Mouse (Mus musculus): ENCODE measurements around the gene Got1. TPM values are rescaled to one million over a fixed set of nuclear protein-coding genes. Genes with fewer than 3 reads are reported as not detected.

Gene Got1
- total and polyA plus RNA-seq, 3 experiments: 131 to 228 (median 176) TPM

DNA sequence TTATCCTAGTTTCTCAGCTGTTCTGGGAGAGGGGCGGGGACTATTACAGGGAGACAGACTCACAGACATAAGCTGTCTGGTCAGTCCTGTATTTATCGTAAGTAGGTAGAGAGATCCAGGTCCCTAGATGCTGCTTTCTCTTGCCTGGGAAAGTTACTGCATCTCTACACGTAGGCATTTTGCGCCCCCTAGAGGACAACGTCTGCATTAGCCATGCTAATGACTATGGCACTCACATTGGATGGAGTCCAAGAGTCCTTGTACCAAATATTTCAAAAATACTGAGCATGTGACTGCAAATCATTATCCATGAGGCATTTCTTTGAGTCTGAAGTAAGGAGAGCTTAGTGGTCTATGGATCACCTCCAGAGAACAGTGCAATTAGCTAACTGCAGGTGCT lies 45.5 kb downstream of the Got1 start:
- H3K9ac ChIP-seq (ENCODE audit: insufficient read depth, low read depth): no peak overlapping the region
- H3K4me3 ChIP-seq (replicated peaks in 1 of 3; ENCODE audit: low read depth in 2 of 3, low read length in 2 of 3, poor library complexity in 1 of 3): no peak overlapping the region
- DNase-seq (ENCODE audit: extremely low read depth): peak; percentile 73
- in situ Hi-C loops (cut with MboI; ENCODE audit: low pct_ligation_motif_present, low pct_unique_long_range_greater_than_20kb, low sequenced_read_pairs): no loop called here
- H3K36me3 ChIP-seq (replicated peaks in 1 of 2; ENCODE audit: control insufficient read depth in 1 of 2, insufficient read depth in 1 of 2, low read length in 1 of 2): no peaks in the 10 kb centered on the region
- H3K79me2 ChIP-seq (replicated peaks; ENCODE audit: control insufficient read depth, extremely low read depth, insufficient read depth, poor library complexity, severe bottlenecking): no peaks in the 10 kb centered on the region
- no peak overlapping the region for H3K4me2 ChIP-seq (ENCODE audit: insufficient read depth, low read depth, poor library complexity, severe bottlenecking)
- dilution Hi-C loops (cut with MboI; ENCODE audit: extremely low pct_ligation_motif_present, extremely low pct_unique_long_range_greater_than_20kb, low sequenced_read_pairs): no loop called here
- H3K27me3 ChIP-seq (replicated peaks): no peaks in the 10 kb centered on the region
- H3K9me3 ChIP-seq (replicated peaks; ENCODE audit: low read length): no peaks in the 10 kb centered on the region
- TF ChIP-seq SMC3 (IDR thresholded peaks at IDR 0.05; ENCODE audit: low read depth, low read length) (peak; percentile 51), JUND (conservative IDR thresholded peaks at IDR 0.05; ENCODE audit: low read depth, low read length) (no peak), HCFC1 (IDR thresholded peaks at IDR 0.05; ENCODE audit: low read depth, low read length) (no peak), IRF4 (IDR thresholded peaks at IDR 0.05; ENCODE audit: low read depth, low read length) (no peak), PAX5 (IDR thresholded peaks at IDR 0.05; ENCODE audit: low read length) (no peak), CTCF (conservative IDR thresholded peaks at IDR 0.05 in 1 of 2, IDR thresholded peaks at IDR 0.05 in 1 of 2; ENCODE audit: low read depth in 2 of 2, low read length in 2 of 2) (peak; percentile 84 to 94), RAD21 (IDR thresholded peaks at IDR 0.05; ENCODE audit: low read depth, low read length) (peak; percentile 83)
- H3K4me1 ChIP-seq (ENCODE audit: control insufficient read depth in 1 of 2, insufficient read depth in 2 of 2): peaks cover 3 to 16% of the 10 kb centered on the region in 2 experiments; a peak in 3 of 4 replicates
- H3K27ac ChIP-seq (ENCODE audit: insufficient read depth, low read depth): no peak overlapping the region

DNA sequence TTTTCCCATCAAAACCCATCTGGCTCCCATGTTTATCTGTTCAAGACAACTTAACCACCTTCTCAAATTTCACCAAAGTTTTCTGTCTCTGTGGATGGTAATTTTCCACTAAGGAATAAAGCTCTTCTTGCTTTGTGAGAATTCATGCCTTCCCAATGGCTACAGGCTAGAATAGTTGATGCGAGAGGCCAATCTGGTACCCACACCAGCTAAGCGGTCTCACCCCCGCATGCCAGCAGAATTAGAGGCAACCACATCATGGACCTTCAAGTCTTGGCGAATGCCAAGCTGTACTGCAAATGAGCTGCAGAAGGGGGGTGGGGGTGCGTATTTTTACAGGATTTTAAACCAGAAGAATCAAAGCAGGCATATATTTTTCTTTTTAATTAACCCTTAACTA lies 47.0 kb downstream of the Got1 start:
- Histone ChIP-seq H3K9ac (ENCODE audit: insufficient read depth, low read depth) (no peak overlapping the region), H3K4me3 (replicated peaks in 1 of 3; ENCODE audit: low read depth in 2 of 3, low read length in 2 of 3, poor library complexity in 1 of 3) (no peak overlapping the region), H3K4me1 (ENCODE audit: control insufficient read depth in 1 of 2, insufficient read depth in 2 of 2) (peaks cover 3 to 16% of the 10 kb centered on the region in 2 experiments; a peak in 3 of 4 replicates), H3K4me2 (ENCODE audit: insufficient read depth, low read depth, poor library complexity, severe bottlenecking) (no peak overlapping the region), H3K27me3 (replicated peaks) (no peaks in the 10 kb centered on the region), H3K36me3 (replicated peaks in 1 of 2; ENCODE audit: control insufficient read depth in 1 of 2, insufficient read depth in 1 of 2, low read length in 1 of 2) (no peaks in the 10 kb centered on the region), H3K79me2 (replicated peaks; ENCODE audit: control insufficient read depth, extremely low read depth, insufficient read depth, poor library complexity, severe bottlenecking) (no peaks in the 10 kb centered on the region), H3K9me3 (replicated peaks; ENCODE audit: low read length) (no peaks in the 10 kb centered on the region), H3K27ac (ENCODE audit: insufficient read depth, low read depth) (no peak overlapping the region)
- dilution Hi-C loops (cut with MboI; ENCODE audit: extremely low pct_ligation_motif_present, extremely low pct_unique_long_range_greater_than_20kb, low sequenced_read_pairs) (no loop called here), in situ Hi-C loops (cut with MboI; ENCODE audit: low pct_ligation_motif_present, low pct_unique_long_range_greater_than_20kb, low sequenced_read_pairs) (no loop called here)
- DNase-seq (ENCODE audit: extremely low read depth): no peak
- TF ChIP-seq BHLHE40 (IDR thresholded peaks at IDR 0.05; ENCODE audit: low read depth, low read length): no peak
- TF ChIP-seq ETS1 (conservative IDR thresholded peaks at IDR 0.05; ENCODE audit: low read depth, low read length): no peak
- TF ChIP-seq NELFE (IDR thresholded peaks at IDR 0.05; ENCODE audit: low read depth, low read length): no peak
- no peak for TF ChIP-seq MAZ (IDR thresholded peaks at IDR 0.05; ENCODE audit: low read depth, low read length)
- TF ChIP-seq JUN (IDR thresholded peaks at IDR 0.05; ENCODE audit: insufficient read depth, low read depth, low read length): no peak
- no peak for TF ChIP-seq UBTF (IDR thresholded peaks at IDR 0.05; ENCODE audit: low read depth, low read length)
- TF ChIP-seq SMC3 (IDR thresholded peaks at IDR 0.05; ENCODE audit: low read depth, low read length): no peak
- no peak for TF ChIP-seq EP300 (IDR thresholded peaks at IDR 0.05; ENCODE audit: low read length)
- TF ChIP-seq ZMIZ1 (IDR thresholded peaks at IDR 0.05; ENCODE audit: low read depth, low read length): no peak
- TF ChIP-seq MAX (IDR thresholded peaks at IDR 0.05; ENCODE audit: low read length): no peak
- no peak for TF ChIP-seq TCF12 (IDR thresholded peaks at IDR 0.05; ENCODE audit: low read depth, low read length)
- no peak for TF ChIP-seq MXI1 (IDR thresholded peaks at IDR 0.05; ENCODE audit: low read depth, low read length)
- no peak for TF ChIP-seq RAD21 (IDR thresholded peaks at IDR 0.05; ENCODE audit: low read depth, low read length)
- TF ChIP-seq CHD1 (IDR thresholded peaks at IDR 0.05; ENCODE audit: low read depth, low read length): no peak
- TF ChIP-seq HCFC1 (IDR thresholded peaks at IDR 0.05; ENCODE audit: low read depth, low read length): no peak
- no peak for TF ChIP-seq CTCF (conservative IDR thresholded peaks at IDR 0.05 in 1 of 2, IDR thresholded peaks at IDR 0.05 in 1 of 2; ENCODE audit: low read depth in 2 of 2, low read length in 2 of 2)
